Mouse (Mus musculus): Measurements from ENCODE around the gene Barhl1.

Gene Barhl1

DNA sequence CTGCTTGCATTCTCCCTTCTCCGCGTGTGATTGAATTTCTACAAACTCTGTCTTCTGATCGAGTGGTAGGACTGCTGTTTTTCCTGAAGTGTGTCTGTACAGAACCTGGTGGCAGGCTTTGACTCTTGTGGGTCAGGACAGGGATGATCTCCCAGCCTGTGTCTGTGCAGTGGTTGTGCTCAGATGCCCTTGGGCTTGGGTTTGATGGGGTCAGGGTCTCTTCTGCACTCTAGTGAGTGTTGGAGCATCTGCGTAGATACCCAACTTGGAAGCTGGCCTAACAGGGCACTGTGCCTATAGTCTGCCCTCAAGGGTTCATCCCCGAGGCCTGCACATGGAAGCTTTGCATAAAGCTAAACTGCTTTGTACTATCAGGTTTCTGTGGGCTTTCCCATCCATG, 12.6 kb downstream of the Barhl1 start:
- no peak for TF ChIP-seq GATA4 (IDR thresholded peaks at IDR 0.05; ENCODE audit: insufficient replicate concordance, low read length)

DNA sequence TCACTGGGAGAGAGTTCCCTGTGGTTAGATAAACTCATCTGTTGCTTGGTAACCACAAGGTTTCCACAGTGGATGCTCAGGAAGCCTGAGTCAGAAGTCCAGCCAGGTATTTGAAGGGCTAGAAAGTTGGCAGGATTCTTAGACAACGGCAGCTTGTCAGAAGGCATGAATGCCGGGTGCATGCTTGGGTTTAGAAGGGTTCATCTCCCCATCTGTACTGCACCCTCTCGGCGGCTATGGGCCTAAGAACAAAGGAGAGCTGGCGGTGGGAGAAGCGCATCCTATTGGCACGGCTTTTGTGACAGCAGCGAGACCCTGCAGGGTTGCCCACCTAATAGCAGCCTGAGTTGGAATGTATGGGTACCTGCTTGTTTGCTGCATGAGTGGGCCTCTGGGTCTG, 14.2 kb downstream of the Barhl1 start:
- TF ChIP-seq GATA4 (IDR thresholded peaks at IDR 0.05; ENCODE audit: insufficient replicate concordance, low read length) = no peak

DNA sequence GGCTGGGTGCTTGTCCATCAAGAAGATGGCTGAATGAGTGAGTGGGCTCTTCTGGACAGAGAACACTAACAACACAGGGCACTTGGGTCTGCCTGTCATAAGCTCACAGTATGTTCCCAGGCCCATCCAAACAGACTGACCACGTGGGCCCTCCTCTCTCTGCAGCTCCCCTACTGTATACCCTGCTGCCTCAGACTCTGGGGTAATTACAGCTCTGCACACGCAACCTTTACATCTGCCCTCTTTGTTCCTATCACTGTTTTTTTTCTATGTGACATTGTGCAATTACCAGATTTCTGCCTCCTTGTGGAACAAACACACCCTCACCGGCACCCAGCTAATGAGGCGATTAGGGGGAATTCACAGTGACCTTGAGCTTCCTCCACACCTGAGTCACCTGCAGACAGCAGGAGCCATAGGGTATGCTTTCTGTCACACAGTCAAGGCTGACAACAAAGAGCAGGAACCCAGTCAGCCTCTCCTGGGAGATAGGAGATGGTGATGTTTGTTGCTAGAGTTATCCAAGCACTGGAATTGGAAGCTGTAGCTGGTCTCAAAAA, 19.0 kb downstream of the Barhl1 start:
- TF ChIP-seq GATA4 (IDR thresholded peaks at IDR 0.05; ENCODE audit: insufficient replicate concordance, low read length) = no peak

DNA sequence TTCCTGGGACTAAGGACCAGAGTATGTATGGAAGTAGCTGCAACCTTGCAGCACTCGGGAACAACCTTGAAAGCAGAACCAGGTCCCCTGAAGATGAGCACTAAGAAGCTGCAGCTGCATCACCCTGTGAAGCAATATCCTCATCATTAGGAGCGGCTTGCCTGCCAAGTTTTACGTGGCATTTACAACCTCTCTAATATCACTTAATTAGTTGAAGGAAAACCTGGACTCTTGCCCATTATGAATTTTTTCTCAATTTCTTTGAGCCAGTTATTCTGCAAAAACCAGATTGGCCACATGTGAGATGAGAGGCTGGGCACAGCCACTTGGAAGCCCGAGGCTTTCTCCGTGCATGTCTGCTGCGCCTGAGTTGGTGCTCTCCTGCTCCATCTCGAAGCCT, 20.6 kb downstream of the Barhl1 start:
- TF ChIP-seq GATA4 (IDR thresholded peaks at IDR 0.05; ENCODE audit: insufficient replicate concordance, low read length) = no peak

DNA sequence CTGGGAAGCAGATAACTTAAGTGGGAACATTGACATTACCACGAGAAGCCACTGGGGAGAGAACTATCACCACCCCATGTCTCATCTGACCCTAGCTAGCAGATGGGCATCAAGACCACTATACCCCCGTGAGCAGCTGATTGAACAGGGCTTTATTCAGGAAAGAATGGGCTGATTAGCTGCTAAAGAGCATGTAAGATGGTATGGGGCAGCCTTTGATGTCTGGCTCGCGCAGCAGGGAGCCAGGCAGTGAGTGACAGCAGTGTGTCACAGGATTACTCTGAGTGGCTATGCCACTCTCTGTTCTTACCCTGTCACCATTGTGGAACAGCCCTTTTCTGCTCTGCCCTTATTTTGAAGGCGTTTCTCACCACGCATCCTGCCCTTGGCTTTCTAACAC, 22.9 kb downstream of the Barhl1 start:
- no peak for TF ChIP-seq GATA4 (IDR thresholded peaks at IDR 0.05; ENCODE audit: insufficient replicate concordance, low read length)

DNA sequence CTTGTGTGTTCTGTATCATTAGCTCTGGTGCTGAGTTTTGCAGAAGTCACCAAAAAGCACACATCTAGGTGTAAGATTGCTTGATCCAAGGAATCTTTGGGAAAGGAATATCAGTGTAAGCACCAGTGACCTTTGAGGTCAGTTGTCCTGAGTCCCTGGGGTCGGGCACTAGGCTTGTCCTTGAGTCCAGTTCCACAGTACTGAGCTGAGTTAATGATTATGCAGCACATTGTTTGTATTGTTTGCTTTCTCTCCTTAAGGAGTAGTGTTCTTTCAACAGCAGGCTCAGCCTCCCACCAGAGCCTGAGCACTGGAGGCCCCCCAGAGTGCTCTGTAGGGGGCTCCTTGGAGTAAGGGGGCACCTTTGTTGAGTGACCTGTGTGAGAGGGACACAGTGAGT, 23.7 kb downstream of the Barhl1 start:
- no peak for TF ChIP-seq GATA4 (IDR thresholded peaks at IDR 0.05; ENCODE audit: insufficient replicate concordance, low read length)

DNA sequence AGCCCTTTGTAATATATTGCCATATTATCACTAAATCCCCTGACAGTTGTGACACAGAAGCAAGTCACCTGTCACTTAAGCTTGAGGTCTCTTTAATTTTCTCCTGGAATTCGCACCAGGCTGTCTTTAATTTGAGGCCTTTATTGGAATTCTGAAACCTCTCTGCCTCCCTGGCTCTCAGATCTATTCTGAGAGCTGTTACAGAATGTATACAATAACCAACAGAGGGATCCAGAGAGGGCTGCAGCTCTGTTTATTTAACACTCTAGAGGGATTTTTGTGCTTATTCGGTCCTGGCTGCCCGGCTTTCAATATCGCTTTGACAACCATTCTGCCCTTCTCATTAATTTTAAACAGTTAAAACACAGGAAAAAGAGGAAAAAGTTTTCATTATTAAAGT, 31.6 kb downstream of the Barhl1 start:
- TF ChIP-seq GATA4 (IDR thresholded peaks at IDR 0.05; ENCODE audit: insufficient replicate concordance, low read length) = no peak

DNA sequence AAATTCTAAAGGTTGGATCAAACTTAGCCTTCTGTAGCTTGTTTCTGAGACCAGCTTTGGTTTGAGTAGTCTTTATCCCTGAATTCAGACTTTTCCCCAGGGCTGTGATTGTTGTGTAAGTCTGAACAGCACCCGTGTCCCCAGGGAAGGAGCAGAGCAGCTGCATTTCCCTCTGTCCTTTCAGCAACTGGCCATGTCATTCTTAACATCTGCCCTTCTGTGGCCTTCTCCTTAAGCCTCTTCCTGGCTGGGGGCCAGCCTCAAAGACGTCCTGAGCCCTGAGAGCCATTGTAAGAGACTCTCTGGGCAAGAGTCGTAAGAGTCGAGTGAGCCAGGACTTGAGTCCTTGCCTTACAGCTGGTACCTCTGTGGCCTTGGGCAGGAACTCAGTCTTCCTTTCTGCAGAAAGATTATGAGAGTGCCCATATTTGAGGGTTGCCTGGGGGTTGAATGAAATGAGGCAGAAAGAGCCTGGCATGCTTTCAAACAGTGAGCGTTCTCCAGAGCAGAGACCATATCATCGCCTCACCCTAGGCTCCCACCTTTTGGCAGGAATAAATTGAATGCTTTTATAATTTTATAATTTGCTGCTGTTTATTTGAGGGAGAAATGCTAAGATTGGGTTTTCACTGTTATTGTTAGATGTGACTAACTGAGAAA, 33.5 kb downstream of the Barhl1 start:
- no peak for TF ChIP-seq GATA4 (IDR thresholded peaks at IDR 0.05; ENCODE audit: insufficient replicate concordance, low read length)

DNA sequence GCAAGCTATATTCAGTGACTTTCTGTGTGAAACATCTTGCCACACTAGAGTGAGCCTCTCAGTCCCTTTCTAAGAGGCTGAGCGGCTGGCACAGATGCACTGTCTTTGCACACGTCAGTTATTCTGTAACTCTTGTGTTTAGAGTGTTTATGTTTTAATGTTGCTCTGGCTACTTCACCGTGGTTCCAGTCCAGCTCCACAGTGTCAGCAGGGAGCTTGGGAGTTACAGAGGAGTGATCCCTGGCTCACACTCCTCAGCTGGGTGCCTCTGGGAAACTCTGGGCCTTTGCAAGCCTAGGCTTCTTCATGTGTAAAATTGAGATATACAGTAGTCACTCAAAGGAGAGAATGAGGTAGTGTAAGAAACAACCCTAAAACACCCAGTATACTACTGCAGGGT, 34.4 kb downstream of the Barhl1 start:
- no peak for TF ChIP-seq GATA4 (IDR thresholded peaks at IDR 0.05; ENCODE audit: insufficient replicate concordance, low read length)

DNA sequence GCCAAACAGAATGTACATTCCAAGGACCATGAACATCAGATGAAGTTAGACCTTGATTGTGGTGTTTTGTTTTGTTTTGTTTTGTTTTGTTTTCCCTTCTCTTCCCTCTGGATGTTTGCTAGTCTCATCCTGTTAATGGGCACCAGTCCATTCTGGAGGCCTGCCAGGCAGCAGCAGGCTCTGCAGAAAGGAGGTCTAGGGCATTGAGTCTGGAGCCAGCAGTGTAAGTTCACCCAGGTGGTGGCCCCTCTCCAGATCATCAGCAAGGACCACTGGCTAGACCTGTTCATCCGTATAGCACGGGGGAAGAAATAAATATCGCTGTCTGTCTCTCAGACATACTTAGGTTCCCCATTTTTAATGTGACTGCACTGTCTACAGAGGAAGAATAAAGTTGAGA, 35.2 kb downstream of the Barhl1 start:
- no peak for TF ChIP-seq GATA4 (IDR thresholded peaks at IDR 0.05; ENCODE audit: insufficient replicate concordance, low read length)

DNA sequence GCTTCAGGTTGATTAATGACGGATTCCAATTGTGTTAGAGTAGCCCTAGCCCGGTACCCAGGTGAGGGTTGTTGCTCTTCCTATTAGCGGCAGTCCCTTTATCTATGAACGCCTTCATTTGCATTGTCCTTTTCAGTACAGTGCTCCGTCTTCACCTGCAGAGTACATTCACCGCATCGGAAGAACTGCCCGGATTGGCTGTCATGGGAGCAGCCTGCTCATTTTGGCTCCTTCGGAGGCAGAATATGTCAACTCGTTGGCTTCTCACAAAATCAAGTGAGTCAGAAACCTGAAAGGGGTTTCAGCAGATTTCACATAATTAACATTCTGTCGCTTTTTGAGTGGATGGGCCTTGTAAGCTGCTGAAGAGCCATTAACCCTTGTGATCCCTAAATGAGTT, 40.9 kb downstream of the Barhl1 start:
- TF ChIP-seq GATA4 (IDR thresholded peaks at IDR 0.05; ENCODE audit: insufficient replicate concordance, low read length) = no peak

DNA sequence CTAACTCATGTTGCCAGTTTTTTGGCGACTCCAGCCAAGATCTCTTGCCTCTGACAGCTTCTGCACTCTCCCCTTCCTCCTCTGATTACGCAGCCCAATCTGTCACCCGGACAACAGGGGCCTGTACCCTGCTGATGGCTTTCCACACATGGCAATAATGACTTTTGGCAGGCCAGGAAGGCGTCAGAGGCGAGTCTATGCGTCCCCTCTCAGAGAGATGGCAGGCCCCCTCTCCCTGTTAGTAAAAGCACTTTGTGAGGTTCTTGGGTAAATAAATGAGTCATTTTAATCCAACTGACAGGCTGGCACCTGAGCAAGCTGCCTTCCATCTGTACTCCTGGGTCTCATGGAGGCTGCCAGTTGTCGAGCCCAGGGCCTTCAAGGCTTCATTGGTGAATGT, 49.0 kb downstream of the Barhl1 start:
- TF ChIP-seq GATA4 (IDR thresholded peaks at IDR 0.05; ENCODE audit: insufficient replicate concordance, low read length) = no peak

DNA sequence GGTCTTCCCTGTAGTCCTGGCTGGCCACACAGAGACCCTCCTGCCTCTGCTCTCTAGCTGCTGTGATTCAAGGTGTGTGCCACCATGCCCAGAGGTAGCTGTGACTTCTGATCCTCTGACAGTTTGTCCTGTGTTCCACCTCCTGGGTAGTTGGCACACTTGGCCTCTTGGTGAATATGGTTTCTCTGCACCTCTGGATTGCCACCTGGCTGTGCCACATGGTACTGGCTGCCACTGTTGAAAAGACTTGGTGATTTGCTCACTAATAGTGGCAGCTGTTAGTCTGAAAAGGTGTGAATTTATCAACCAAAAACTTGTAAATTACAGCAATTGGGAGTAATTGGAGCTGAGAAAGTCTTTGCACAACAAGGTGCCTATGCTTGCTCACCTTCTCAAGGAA, 52.6 kb downstream of the Barhl1 start:
- TF ChIP-seq GATA4 (IDR thresholded peaks at IDR 0.05; ENCODE audit: insufficient replicate concordance, low read length) = no peak

DNA sequence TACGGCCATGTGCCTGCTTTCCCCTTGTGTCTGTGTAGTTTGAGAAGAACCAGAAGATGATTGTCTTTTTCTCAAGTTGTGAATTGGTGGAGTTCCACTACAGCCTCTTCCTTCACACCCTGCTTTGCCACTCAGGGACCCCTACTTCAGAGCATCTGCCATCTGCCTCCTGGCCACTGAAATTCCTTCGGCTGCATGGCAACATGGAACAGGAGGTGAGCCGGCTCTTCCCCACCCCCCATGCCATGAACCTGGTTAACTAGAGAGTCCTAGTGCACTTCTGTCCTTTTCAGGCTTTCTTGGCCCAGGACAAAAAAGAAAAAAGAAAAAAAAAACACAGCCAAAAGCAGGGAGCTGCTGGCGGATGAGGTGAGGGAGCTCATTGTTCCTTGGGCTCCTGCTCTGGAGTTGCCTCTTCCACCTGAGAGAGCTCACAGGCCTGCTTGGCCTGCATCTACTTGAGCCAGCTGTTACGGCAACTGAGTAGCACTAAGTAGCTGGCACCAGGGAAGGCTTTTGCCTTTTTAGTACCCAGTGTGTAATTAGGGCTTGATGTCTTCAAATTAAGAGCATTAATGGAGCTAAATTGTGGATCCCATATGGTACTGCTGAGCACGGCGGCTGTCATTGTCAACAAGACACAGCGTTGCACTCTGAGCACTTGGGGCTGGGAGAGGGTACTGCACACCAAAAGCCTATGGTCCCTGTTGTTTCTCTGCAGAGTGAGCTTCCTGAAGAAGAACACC, 55.6 kb downstream of the Barhl1 start:
- no peak for TF ChIP-seq GATA4 (IDR thresholded peaks at IDR 0.05; ENCODE audit: insufficient replicate concordance, low read length)

DNA sequence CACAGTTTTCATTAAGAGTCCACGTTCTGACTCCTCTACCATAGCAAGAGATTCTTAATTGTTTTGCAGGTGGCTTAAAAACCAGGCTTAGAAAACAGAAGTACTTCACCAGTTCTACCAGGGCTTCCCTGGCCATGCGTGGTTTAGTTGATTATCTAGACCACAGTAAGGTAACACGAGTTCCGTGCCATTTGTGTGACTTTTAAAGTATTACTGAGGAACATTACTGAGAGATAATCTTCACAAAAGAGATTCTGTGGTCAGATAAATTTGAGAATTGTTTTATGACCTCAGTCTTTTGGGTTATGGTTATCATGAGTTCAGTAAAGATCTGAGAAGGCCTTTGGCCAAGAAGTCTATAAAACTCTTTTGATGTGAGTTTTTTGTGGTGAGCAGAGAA, 57.2 kb downstream of the Barhl1 start:
- no peak for TF ChIP-seq GATA4 (IDR thresholded peaks at IDR 0.05; ENCODE audit: insufficient replicate concordance, low read length)

Data from liver, adult (tissue).